8 mouse cellular contexts compared by ENCODE assay signal in the genomic region with DNA sequence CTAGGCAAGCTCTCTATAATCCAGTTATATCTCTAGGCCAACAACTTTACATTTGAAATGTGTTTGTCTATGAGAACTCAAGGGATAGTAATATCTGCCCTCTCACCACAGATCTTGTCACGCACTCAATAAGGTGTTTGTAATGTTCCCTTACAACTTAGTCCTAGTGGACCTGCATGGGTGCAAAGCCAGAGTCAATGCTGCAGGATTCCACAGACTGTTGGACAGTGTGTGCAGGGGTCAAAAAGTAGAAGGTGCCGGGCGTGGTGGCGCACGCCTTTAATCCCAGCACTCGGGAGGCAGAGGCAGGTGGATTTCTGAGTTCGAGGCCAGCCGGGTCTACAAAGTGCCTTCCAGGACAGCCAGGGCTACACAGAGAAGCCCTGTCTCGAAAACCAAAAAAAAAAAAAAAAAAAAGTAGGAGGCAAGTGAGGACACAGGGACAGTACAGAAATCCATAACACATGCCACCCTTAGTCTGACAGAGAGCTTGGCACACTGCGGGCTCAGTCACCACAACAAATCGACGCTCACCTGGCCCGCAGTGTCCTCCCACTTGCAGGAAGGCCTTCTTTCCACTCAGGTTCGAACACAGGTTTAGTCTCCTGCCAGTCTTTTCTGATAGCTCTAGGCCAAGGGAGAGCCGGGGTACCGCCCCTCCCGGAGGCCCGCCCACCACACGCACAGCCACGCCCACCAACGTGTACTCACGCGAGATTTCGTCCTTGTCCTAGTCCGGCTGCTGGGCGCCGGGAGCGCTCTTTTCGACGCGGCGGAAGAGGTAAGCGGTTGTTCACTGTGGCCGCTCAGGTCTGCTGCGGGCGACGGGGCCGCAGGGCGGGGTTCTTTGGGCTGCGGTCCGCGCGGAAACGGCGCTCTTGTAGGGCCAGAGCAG. TPM values are rescaled to one million over a fixed set of nuclear protein-coding genes. Genes with fewer than 3 reads are reported as not detected.
DNase-seq lines count a peak whose midpoint lies in the region; ATAC-seq and TF ChIP-seq lines count a peak whose summit lies in the region.

Gene Taf1d (plus strand): TSS at position 712 of the 895 bp plus-strand sequence.

- ATAC-seq in common myeloid progenitor, adult 5-6 weeks (replicated peaks; ENCODE audit: low read depth, poor library complexity, severe bottlenecking), result peak; percentile 89
- ATAC-seq in hindbrain, postnatal 0 days, result peak; percentile 99
- peak; percentile 97 for ATAC-seq in megakaryocyte, adult 5-6 weeks (ENCODE audit: poor library complexity, severe bottlenecking)

- H3K9me3 ChIP-seq in hindbrain, postnatal 0 days (ENCODE audit: low read length), result no peaks in the 10 kb centered on the region

- peak within 1 kb of the TSS; percentile 70 for H3K9ac ChIP-seq in hindbrain, postnatal 0 days (replicated peaks; ENCODE audit: low read length)

- peaks cover 14% of the 10 kb centered on the region for H3K4me1 ChIP-seq in hindbrain, postnatal 0 days (ENCODE audit: insufficient read depth, low read length)

- peak; percentile 96 for DNase-seq in ZHBTc4 (ENCODE audit: low read depth, low spot score)
- DNase-seq in gastrocnemius, adult 2 months, result peak; percentile 97
- DNase-seq in hindbrain, postnatal 0 days (ENCODE audit: low spot score), result peak; percentile 97
- DNase-seq in left cerebral cortex, adult 2 months (ENCODE audit: extremely low spot score in 1 of 2, low spot score in 2 of 2), result peak; percentile 95 to 97
- DNase-seq in right cerebral cortex, adult 2 months (ENCODE audit: low spot score in 2 of 2), result peak; percentile 96 to 97
- DNase-seq in urinary bladder, postnatal 14 days (ENCODE audit: low spot score), result peak; percentile 99

- H3K4me2 ChIP-seq in hindbrain, postnatal 0 days (ENCODE audit: low read depth, low read length), result peak within 1 kb of the TSS; percentile 77

- intact Hi-C loops in gastrocnemius, adult 2 months (cut with DNase I), result loop anchor here (1.0 to 5.0 kb wide), 2 partner anchors 25 to 52 kb away; partner anchors contain the start of gene Cep295
- intact Hi-C loops in left cerebral cortex, adult 2 months (cut with DNase I), result loop anchor here (2.0 kb wide), 1 partner anchor 27 kb away; the partner anchor contains the start of gene Med17

- no peak for TF ChIP-seq CTCF in gastrocnemius, adult 2 months (IDR thresholded peaks at IDR 0.05)
- TF ChIP-seq CTCF in hindbrain, postnatal 0 days (IDR thresholded peaks at IDR 0.05; ENCODE audit: low read depth), result no peak
- TF ChIP-seq CTCF in left cerebral cortex, adult 2 months (IDR thresholded peaks at IDR 0.05), result no peak

- no peaks in the 10 kb centered on the region for H3K27me3 ChIP-seq in hindbrain, postnatal 0 days (ENCODE audit: insufficient read depth, low read length)

- peaks cover 13% of the 10 kb centered on the region for H3K36me3 ChIP-seq in hindbrain, postnatal 0 days (ENCODE audit: insufficient read depth, low read length)

- peak within 1 kb of the TSS; percentile 100 for H3K4me3 ChIP-seq in gastrocnemius, adult 2 months
- H3K4me3 ChIP-seq in hindbrain, postnatal 0 days (ENCODE audit: low read length), result peak within 1 kb of the TSS; percentile 56
- H3K4me3 ChIP-seq in left cerebral cortex, adult 2 months, result peak within 1 kb of the TSS; percentile 98

- peak within 1 kb of the TSS; percentile 97 for H3K27ac ChIP-seq in gastrocnemius, adult 2 months
- peak within 1 kb of the TSS; percentile 86 for H3K27ac ChIP-seq in hindbrain, postnatal 0 days
- H3K27ac ChIP-seq in left cerebral cortex, adult 2 months, result peak within 1 kb of the TSS; percentile 92

- WGBS in hindbrain, postnatal 0 days, result 12% methylated on average over 45 of the region's 45 CpGs

RNA-seq across cellular contexts. Expression of gene Taf1d, which starts in this region (rescaled TPM):
- total RNA-seq in common myeloid progenitor, adult 5-6 weeks (2017), result 1,699 and 1,798 TPM in 2 replicates
- 100 to 1,000 TPM; 101 to 103 TPM for total RNA-seq in gastrocnemius, adult 2 months (2021)
- 34.6 and 72.7 TPM in 2 replicates for total RNA-seq in hindbrain, postnatal 0 days (2014; rRNA removed)
- 46.3 and 54.9 TPM in 2 replicates for polyA plus RNA-seq in hindbrain, postnatal 0 days (2015; fragmentation: Nextera tagmentation; extraction: Ambion mirVana)
- 10 to 100 TPM; 30.7 to 33.5 TPM for total RNA-seq in left cerebral cortex, adult 2 months (2021)
- total RNA-seq in megakaryocyte, adult 5-6 weeks (2015), result 115 and 157 TPM in 2 replicates
- 850 and 1,047 TPM in 2 replicates for total RNA-seq in megakaryocyte, adult 5-6 weeks (2017)

Comparison
In these comparisons a context has a peak if more than half of its experiments do, and no peak if none do; other contexts are left out.
1. Peak in every context shown above with its lines: DNase-seq, ATAC-seq, H3K4me3 ChIP-seq and H3K27ac ChIP-seq.